Mouse (Mus musculus) CD4-positive, CD25-positive, alpha-beta regulatory T cell, adult 4 months (primary cell): ENCODE measurements around the gene Gm49366. TPM values are rescaled to one million over a fixed set of nuclear protein-coding genes. Genes with fewer than 3 reads are reported as not detected.
"Not testable (repeated sequence)": the region's sequence is repeated elsewhere in the genome, so short reads cannot be mapped to it uniquely, and the experiment has no call there.

Experiments
- ATAC-seq: one replicate; pipeline ENCODE4 v1.8.0; 2017
- polyA plus RNA-seq, 2 experiments: library from polyadenylated mRNA; unstranded; fragments of 100-300 nt; shearing (Covaris generic); gene quantifications; one replicate each; pipeline ENCODE4 v1.2.1; 2017

The Gm49366 gene
- polyA plus RNA-seq, 2 experiments from 2014 or later: not detected

DNA sequence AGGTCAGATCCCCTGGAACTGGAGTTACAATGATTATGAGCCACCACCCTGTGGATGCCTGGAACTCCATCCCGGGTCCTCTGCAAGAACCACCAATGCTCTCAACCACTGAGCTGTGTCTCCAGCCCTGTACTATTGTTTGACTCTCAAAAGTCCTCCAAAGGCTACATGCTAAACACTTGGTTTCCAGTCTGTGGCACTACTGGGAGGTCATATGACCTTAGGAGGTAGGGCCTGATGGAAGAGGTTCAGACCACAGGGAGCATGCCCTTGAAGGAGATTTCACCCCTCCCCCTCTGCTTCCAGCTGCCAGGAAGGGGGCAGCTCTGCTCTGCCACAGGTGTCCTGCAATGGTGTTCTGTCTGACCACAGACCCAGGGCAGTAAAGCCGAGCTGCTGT is 5.4 kb upstream of the Gm49366 start:
- ATAC-seq: not testable (repeated sequence)

DNA sequence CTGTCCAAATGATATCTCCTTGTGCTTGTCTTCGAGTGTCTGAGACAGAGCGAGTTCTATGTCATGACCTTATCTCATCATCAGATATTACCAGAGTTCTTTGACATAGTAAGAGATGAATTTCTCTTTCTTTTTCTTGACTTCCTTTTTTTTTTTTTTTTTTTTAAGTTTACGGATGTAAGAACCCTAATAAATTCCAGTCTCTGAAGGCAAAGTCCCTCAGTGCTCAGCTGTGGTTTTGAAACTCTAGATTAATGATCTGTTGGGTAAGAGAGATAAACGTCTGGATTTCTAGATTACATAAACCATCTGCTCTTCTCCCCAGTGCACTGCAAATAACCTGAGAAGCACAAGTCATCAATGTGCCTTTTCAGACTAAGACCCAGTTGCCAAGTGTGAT is 4.6 kb upstream of the Gm49366 start:
- no peak for ATAC-seq

DNA sequence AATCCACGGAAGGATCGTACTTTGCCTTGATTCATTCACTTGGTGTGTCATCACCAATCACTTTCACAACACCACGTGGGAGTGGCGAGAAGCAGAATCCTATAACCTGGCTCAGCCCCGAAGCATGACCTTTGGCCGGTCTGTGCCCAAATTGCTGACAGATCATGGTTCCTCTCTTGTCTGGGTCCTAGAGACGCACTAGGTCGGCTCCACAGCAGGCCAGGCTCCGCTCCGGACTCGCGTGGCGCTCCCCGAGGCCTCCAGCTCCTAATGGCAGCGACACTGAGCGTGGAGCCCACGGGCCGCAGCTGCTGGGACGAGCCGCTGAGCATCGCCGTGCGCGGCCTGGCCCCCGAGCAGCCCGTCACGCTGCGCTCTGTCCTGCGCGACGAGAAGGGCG is 494 bp upstream of the Gm49366 start, which contains the start of gene Acot4:
Gene Acot4, plus strand, starts transcription at position 139 of the 400 bp plus-strand sequence.
- ATAC-seq: not testable (repeated sequence)

- no peak for ATAC-seq
Measured at GRCm38 (mm10) chr12:84042248-84042647, 3.5 kb downstream of the Gm49366 start.

GRCm38 (mm10) chr12:84044045-84044444 is 5.3 kb downstream of the Gm49366 start:
- no peak for ATAC-seq

DNA sequence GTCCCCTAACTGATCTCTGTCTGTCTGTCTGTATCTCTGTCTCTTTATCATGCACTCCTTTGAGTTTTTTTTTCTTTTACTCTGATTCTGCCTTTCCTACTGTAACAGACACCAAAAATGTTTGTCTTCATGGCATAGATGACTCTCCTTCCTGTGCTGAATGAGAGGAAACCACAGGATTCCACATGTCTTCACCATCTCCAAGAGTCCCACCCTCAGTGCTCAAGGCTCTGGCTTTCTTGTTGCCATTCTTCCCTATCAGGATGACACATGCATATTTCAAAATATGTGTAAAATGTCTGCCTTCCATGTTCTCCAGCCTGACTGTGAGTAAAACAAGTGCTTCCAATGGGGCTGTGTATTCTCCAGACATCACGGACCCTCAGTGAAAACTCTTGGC is 8.2 kb downstream of the Gm49366 start:
- no peak for ATAC-seq

GRCm38 (mm10) chr12:84050744-84051143 is 12.0 kb downstream of the Gm49366 start:
- ATAC-seq: not testable (repeated sequence)

DNA sequence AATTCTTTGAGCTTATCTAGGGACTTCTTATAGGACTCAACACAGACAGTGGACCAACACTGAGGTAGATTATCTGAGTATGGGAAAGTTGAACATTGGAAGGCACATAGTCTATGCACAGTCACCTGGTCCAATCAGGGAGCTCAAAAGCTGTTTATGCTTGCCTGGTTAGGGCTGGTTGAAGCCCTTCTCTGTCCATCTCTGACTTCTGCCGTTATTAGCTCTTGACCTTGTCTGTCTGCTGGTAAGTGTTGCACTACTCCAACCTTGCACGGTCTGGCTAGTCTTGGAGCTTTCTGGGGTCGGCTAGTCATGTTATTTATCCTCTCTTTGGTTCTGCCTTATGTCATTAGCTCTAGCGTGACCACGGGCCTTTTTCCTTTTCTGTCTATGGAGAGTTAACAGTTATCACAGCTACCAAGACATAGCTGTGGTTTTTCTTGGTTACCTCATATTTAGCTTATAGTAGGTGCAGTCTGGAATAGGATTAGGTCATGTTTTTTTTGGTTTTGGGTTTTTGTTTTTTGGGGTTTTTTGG is 13.3 kb downstream of the Gm49366 start, which contains the start of gene Acot3:
Gene Acot3, plus strand, starts transcription at position 208 of the 538 bp plus-strand sequence.
- ATAC-seq: no peak

DNA sequence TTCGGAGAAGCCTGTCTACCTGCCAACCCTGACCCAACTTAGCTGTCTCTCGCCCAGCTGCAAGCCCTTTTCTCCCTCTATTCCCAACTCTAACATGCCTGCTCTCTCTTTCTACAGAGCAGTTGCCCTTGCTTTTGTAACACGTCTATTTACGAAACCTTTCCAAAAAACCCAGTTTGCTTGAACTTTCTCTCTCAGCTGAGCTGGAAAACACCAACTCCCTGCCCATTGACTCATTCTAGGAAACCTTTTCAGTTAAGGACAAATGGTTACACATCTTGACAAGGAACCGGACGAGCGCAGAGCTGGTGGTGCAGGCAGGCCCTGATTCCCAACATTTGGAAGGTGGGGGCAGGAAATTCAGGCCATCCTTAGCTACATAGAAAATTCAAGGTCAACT is 13.9 kb downstream of the Gm49366 start:
- no peak for ATAC-seq

GRCm38 (mm10) chr12:84053173-84053572 is 14.4 kb downstream of the Gm49366 start:
- ATAC-seq: no peak

DNA sequence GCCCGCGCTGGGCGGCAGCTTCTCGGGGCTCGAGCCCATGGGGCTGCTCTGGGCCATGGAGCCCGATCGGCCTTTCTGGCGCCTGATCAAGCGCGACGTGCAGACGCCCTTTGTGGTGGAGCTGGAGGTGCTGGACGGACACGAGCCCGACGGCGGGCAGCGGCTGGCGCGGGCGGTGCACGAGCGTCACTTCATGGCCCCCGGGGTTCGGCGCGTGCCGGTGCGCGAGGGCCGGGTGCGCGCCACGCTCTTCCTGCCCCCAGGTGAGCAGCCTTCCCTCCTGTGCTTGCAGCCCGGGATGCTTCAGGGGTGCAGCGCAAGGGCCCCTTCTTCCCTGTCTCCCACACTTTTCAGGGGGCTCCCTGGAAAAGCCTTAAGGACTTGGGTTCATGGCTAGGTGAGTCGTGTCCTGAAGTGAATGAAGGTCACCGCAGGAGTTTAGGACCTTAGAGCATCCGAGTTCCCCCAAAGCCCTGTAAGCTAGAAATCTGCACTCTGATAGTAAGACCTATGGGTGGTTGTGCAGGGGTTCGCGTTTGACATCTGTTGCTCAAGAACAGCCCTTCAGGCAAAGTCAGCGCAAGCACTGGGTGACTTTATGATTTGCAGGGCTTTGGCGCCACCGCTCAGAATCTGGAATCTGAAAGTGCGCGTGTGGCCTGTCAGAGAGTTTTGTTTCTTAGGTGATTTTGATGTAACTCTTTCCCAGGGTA is 15.1 kb downstream of the Gm49366 start:
- no peak for ATAC-seq

DNA sequence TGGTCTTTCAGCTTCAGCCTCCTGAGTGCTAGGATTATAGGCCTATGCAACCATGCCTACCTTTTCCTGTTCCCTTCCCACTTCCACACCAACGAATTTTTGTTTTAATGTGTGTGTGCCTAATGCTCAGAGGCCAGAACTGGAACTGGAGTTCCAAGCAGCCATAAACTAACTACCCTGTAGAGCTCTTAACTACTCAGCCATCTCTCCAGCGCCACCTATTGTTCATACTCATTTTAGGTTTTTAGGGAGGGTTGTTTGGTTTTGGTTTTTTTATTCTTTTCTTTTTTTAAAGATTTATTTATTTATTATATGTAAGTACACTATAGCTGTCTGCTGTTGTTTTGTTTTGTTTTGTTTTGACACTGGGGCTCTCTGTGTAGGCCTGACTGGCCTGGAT is 22.2 kb downstream of the Gm49366 start:
- peak; percentile 45 for ATAC-seq

- no peak for ATAC-seq
Measured at GRCm38 (mm10) chr12:84062336-84062735, 23.6 kb downstream of the Gm49366 start.

GRCm38 (mm10) chr12:84063228-84063627 is 24.5 kb downstream of the Gm49366 start:
- ATAC-seq: no peak

GRCm38 (mm10) chr12:84063833-84064232 is 25.1 kb downstream of the Gm49366 start:
- no peak for ATAC-seq

GRCm38 (mm10) chr12:84064621-84065020 is 25.9 kb downstream of the Gm49366 start:
- ATAC-seq: no peak

- ATAC-seq: no peak
Measured at GRCm38 (mm10) chr12:84067752-84068151, 29.0 kb downstream of the Gm49366 start.

DNA sequence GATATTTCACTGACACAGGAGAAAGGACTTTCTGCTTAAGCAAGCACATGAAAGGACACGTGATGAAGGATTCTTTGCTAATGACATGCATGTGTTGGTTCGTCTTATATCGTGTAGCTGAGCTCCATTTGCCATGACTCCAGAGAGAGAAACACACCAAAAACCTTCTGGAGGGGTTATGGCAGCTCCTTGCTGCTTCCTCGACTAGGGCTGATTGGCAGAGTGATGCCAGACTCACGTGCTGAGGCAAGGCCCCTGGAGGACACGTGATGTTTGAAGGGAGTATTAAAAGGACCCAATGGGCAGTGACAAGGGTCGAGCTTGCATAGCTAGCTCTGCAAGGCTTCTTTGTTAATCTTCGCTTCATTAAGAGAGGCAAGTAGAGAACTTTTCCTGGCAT is 29.6 kb downstream of the Gm49366 start:
- no peak for ATAC-seq

- no peak for ATAC-seq
Measured at GRCm38 (mm10) chr12:84068986-84069385, 30.3 kb downstream of the Gm49366 start, which contains the start of gene Acot5. Acot5 (plus strand) TSS chr12:84069325.

- ATAC-seq: not testable (repeated sequence)
Measured at GRCm38 (mm10) chr12:84069582-84069981, 30.8 kb downstream of the Gm49366 start.

GRCm38 (mm10) chr12:84071696-84072095 is 33.0 kb downstream of the Gm49366 start:
- no peak for ATAC-seq

GRCm38 (mm10) chr12:84077371-84077990 is 38.7 kb downstream of the Gm49366 start:
- no peak for ATAC-seq

DNA sequence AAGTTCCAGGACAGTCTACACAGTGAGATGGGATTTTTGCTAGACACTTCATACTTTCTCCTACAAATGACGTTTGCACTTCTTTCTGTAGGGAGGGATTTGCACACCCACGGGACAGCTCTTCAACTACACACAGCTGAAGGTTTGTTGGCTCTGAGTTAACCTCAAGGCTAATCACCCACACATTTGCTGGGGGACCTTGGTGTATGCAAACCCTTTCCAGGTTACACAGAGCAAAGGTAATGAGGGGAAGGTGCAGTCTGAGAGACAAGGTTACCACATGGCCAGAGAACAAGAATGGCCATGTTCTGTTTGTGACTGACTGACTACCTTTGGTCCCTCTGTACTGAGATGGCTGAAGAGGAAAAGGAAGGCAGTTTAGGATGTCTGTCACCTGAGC is 45.1 kb downstream of the Gm49366 start:
- ATAC-seq: no peak

GRCm38 (mm10) chr12:84084581-84084980 is 45.8 kb downstream of the Gm49366 start:
- ATAC-seq: no peak
